In genomic region chr15:80674700-80675099, GRCm38 (mm10) we compare ENCODE assay signal across 28 mouse cellular contexts. TPM values are rescaled to one million over a fixed set of nuclear protein-coding genes. Genes with fewer than 3 reads are reported as not detected.
DNase-seq lines count a peak whose midpoint lies in the region; ATAC-seq and TF ChIP-seq lines count a peak whose summit lies in the region.
"Had no signal": no experiment of that assay in that cellular context is flagged by ENCODE, and none has a peak within 500 bp of the region (broad histone marks: within the 10 kb centered on the region; RNA-seq: fewer than 3 reads in every experiment).

No protein-coding gene starts in this region.

- intact Hi-C loops in heart, postnatal 36 days (cut with DNase I), result no loop called here
- intact Hi-C loops in gastrocnemius, adult 2 months (cut with DNase I), result no loop called here

- H3K4me2 ChIP-seq in kidney, embryonic 15.5 days, result no peak overlapping the region
- H3K4me2 ChIP-seq in kidney, embryonic 14.5 days (replicated peaks; ENCODE audit: low read depth, low read length), result no peak overlapping the region
- 0 out of 2 replicates have a peak overlapping the region, but pooled peaks have one; percentile 14 for H3K4me2 ChIP-seq in liver, embryonic 15.5 days
- 0 out of 2 replicates have a peak overlapping the region, but pooled peaks have one; percentile 13 for H3K4me2 ChIP-seq in liver, postnatal 0 days (ENCODE audit: low read depth, low read length)
- H3K4me2 ChIP-seq: heart, embryonic 12.5 days; hindbrain, embryonic 15.5 days; lung, embryonic 14.5 days; midbrain, embryonic 15.5 days; neural tube, embryonic 15.5 days had no signal

- no peaks in the 10 kb centered on the region for H3K36me3 ChIP-seq in kidney, embryonic 15.5 days
- H3K36me3 ChIP-seq in kidney, embryonic 14.5 days (ENCODE audit: control insufficient read depth, insufficient read depth, low read length), result no peaks in the 10 kb centered on the region
- H3K36me3 ChIP-seq in liver, embryonic 15.5 days (replicated peaks), result no peaks in the 10 kb centered on the region
- no peaks in the 10 kb centered on the region for H3K36me3 ChIP-seq in liver, postnatal 0 days (replicated peaks; ENCODE audit: insufficient read depth, low read length)
- H3K36me3 ChIP-seq: heart, embryonic 12.5 days; hindbrain, embryonic 15.5 days; midbrain, embryonic 10.5 days; midbrain, embryonic 15.5 days; neural tube, embryonic 15.5 days had no signal

- peak overlapping the region; percentile 63 for H3K27ac ChIP-seq in kidney, embryonic 15.5 days
- H3K27ac ChIP-seq in kidney, embryonic 14.5 days (ENCODE audit: low read depth, low read length), result no peak overlapping the region
- H3K27ac ChIP-seq in liver, embryonic 15.5 days (replicated peaks), result peak overlapping the region; percentile 57
- H3K27ac ChIP-seq in liver, postnatal 0 days (ENCODE audit: low read depth), result peak overlapping the region; percentile 51; the same call in 1 of the 2 replicates
- H3K27ac ChIP-seq in gastrocnemius, adult 2 months, result no peak overlapping the region
- H3K27ac ChIP-seq: heart, adult 2 months; hindbrain, embryonic 15.5 days; layer of hippocampus, adult 2 months; midbrain, embryonic 10.5 days; midbrain, embryonic 15.5 days; neural tube, embryonic 15.5 days had no signal

- no peak overlapping the region for H3K4me3 ChIP-seq in kidney, embryonic 15.5 days (replicated peaks)
- no peak overlapping the region for H3K4me3 ChIP-seq in kidney, embryonic 14.5 days (ENCODE audit: low read length)
- no peak overlapping the region for H3K4me3 ChIP-seq in liver, embryonic 15.5 days (replicated peaks)
- H3K4me3 ChIP-seq in liver, postnatal 0 days (ENCODE audit: low read depth, low read length), result no peak overlapping the region
- no peak overlapping the region for H3K4me3 ChIP-seq in gastrocnemius, adult 2 months
- H3K4me3 ChIP-seq: erythroblast, embryonic 14.5 days; heart, adult 2 months; heart, embryonic 12.5 days; hindbrain, embryonic 15.5 days; layer of hippocampus, adult 2 months; midbrain, embryonic 10.5 days; midbrain, embryonic 15.5 days; neural tube, embryonic 15.5 days had no signal

- no peak overlapping the region for H3K9ac ChIP-seq in kidney, embryonic 15.5 days
- no peak overlapping the region for H3K9ac ChIP-seq in kidney, embryonic 14.5 days (ENCODE audit: low read depth, low read length)
- H3K9ac ChIP-seq in liver, embryonic 15.5 days, result no peak overlapping the region
- no peak overlapping the region for H3K9ac ChIP-seq in liver, postnatal 0 days (replicated peaks)
- H3K9ac ChIP-seq: heart, embryonic 12.5 days; hindbrain, embryonic 15.5 days; lung, embryonic 14.5 days; midbrain, embryonic 15.5 days; neural tube, embryonic 15.5 days had no signal

- TF ChIP-seq EP300 in liver, postnatal 0 days (IDR thresholded peaks at IDR 0.05; ENCODE audit: low read depth), result no peak

- TF ChIP-seq CTCF in liver, postnatal 0 days (IDR thresholded peaks at IDR 0.05; ENCODE audit: low read depth), result no peak
- TF ChIP-seq CTCF in gastrocnemius, adult 2 months (IDR thresholded peaks at IDR 0.05), result no peak

- DNase-seq in liver, result no peak
- DNase-seq in liver, postnatal 0 days, result no peak
- no peak for DNase-seq in heart, postnatal 36 days
- no peak for DNase-seq in lung, postnatal 36 days
- DNase-seq in gastrocnemius, adult 2 months, result no peak
- DNase-seq: adrenal gland, postnatal 25 days; cerebellum, adult 11-12 months; cerebellum, postnatal 10 days; heart, adult 2 months; kidney, postnatal 14 days; left cerebral cortex, postnatal 4 days; lung, embryonic 14.5 days; lung, postnatal 14 days; retina, postnatal 1 day; right cerebral cortex, postnatal 25 days had no signal

- WGBS in kidney, embryonic 15.5 days, result 64% methylated on average over 6 of the region's 6 CpGs
- 71% methylated on average over 6 of the region's 6 CpGs for WGBS in kidney, embryonic 14.5 days
- WGBS in liver, embryonic 15.5 days (ENCODE audit: insufficient replicate concordance), result 56% methylated on average over 6 of the region's 6 CpGs
- 48% methylated on average over 6 of the region's 6 CpGs for WGBS in liver, postnatal 0 days (ENCODE audit: insufficient replicate concordance)

- no peak; the same call in 1 of the 2 replicates for ATAC-seq in kidney, embryonic 15.5 days (replicated peaks; ENCODE audit: low FRiP score)
- ATAC-seq in kidney, embryonic 14.5 days (ENCODE audit: low FRiP score, low TSS enrichment), result no peak
- ATAC-seq in liver, embryonic 15.5 days (ENCODE audit: insufficient read depth), result peak; percentile 41
- ATAC-seq in liver, postnatal 0 days, result no peak
- ATAC-seq: forebrain, embryonic 16.5 days; inflammation-experienced regulatory T-cells, adult 6 months; midbrain, embryonic 15.5 days had no signal

- H3K9me3 ChIP-seq in kidney, embryonic 15.5 days (replicated peaks), result no peaks in the 10 kb centered on the region
- H3K9me3 ChIP-seq in kidney, embryonic 14.5 days (ENCODE audit: control insufficient read depth, low read length), result no peaks in the 10 kb centered on the region
- no peaks in the 10 kb centered on the region for H3K9me3 ChIP-seq in liver, embryonic 15.5 days (replicated peaks)
- H3K9me3 ChIP-seq in liver, postnatal 0 days (ENCODE audit: low read length), result no peaks in the 10 kb centered on the region
- H3K9me3 ChIP-seq: heart, embryonic 12.5 days; hindbrain, embryonic 15.5 days; midbrain, embryonic 10.5 days; midbrain, embryonic 15.5 days; neural tube, embryonic 15.5 days had no signal

- H3K4me1 ChIP-seq in kidney, embryonic 15.5 days, result peaks cover 29% of the 10 kb centered on the region
- peaks cover 6% of the 10 kb centered on the region for H3K4me1 ChIP-seq in kidney, embryonic 14.5 days (ENCODE audit: control insufficient read depth, insufficient read depth, low read length)
- peaks cover 27% of the 10 kb centered on the region for H3K4me1 ChIP-seq in liver, embryonic 15.5 days (replicated peaks)
- peaks cover 41% of the 10 kb centered on the region for H3K4me1 ChIP-seq in liver, postnatal 0 days (ENCODE audit: insufficient read depth)

- peaks cover 48% of the 10 kb centered on the region for H3K27me3 ChIP-seq in kidney, embryonic 15.5 days
- H3K27me3 ChIP-seq in kidney, embryonic 14.5 days (ENCODE audit: control insufficient read depth, insufficient read depth, low read length), result peaks cover 27% of the 10 kb centered on the region
- peaks cover 64% of the 10 kb centered on the region for H3K27me3 ChIP-seq in liver, embryonic 15.5 days
- H3K27me3 ChIP-seq in liver, postnatal 0 days (ENCODE audit: insufficient read depth, low read length), result peaks cover 21% of the 10 kb centered on the region

RNA-seq across cellular contexts. Expression of gene Fam83f, which starts 3.1 kb away (rescaled TPM):
- polyA plus RNA-seq in kidney, embryonic 15.5 days (2015; fragmentation: Nextera tagmentation; extraction: Ambion mirVana), result 3.8 and 4.1 TPM in 2 replicates
- polyA plus RNA-seq in kidney, embryonic 14.5 days (2014; fragmentation: Nextera tagmentation; extraction: Ambion mirVana), result 1.4 and 2.9 TPM in 2 replicates
- 3.7 and 5.0 TPM in 2 replicates for polyA plus RNA-seq in liver, embryonic 15.5 days (2015; fragmentation: Nextera tagmentation; extraction: Ambion mirVana)
- polyA plus RNA-seq in liver, postnatal 0 days (2015; fragmentation: Nextera tagmentation; extraction: Ambion mirVana), result 1.8 and 2.3 TPM in 2 replicates
- total RNA-seq in heart, postnatal 36 days (2021), result under 1 TPM in 1 of 2 experiments, not detected in 1; 0.17 TPM
- total RNA-seq in gastrocnemius, adult 2 months (2021), result under 1 TPM in 1 of 2 experiments, not detected in 1; 0.10 TPM
- total RNA-seq: common myeloid progenitor, adult 5-6 weeks; heart, adult 2 months had no signal
- polyA plus RNA-seq: erythroblast, embryonic 14.5 days; forebrain, embryonic 16.5 days; inflammation-experienced regulatory T-cells, adult 6 months had no signal

RNA-seq across cellular contexts. Expression of gene Tnrc6b, which starts 36.4 kb away (rescaled TPM):
- 29.0 and 33.5 TPM in 2 replicates for polyA plus RNA-seq in kidney, embryonic 15.5 days (2015; fragmentation: Nextera tagmentation; extraction: Ambion mirVana)
- 21.9 and 23.2 TPM in 2 replicates for polyA plus RNA-seq in kidney, embryonic 14.5 days (2014; fragmentation: Nextera tagmentation; extraction: Ambion mirVana)
- 18.3 and 20.8 TPM in 2 replicates for polyA plus RNA-seq in liver, embryonic 15.5 days (2015; fragmentation: Nextera tagmentation; extraction: Ambion mirVana)
- polyA plus RNA-seq in liver, postnatal 0 days (2015; fragmentation: Nextera tagmentation; extraction: Ambion mirVana), result 6.3 and 9.6 TPM in 2 replicates
- 10 to 100 TPM; 42.3 to 53.3 TPM for total RNA-seq in heart, postnatal 36 days (2021)
- total RNA-seq in gastrocnemius, adult 2 months (2021), result 10 to 100 TPM; 48.5 to 55.6 TPM

Comparison
In these comparisons a context has a peak if more than half of its experiments do, and no peak if none do; other contexts are left out.
1. H3K27ac ChIP-seq: peak in kidney, embryonic 15.5 days (single experiment), liver, embryonic 15.5 days (single experiment) and liver, postnatal 0 days (single experiment); none in kidney, embryonic 14.5 days (single experiment) and gastrocnemius, adult 2 months (single experiment).
2. H3K4me2 ChIP-seq: peak in liver, embryonic 15.5 days (single experiment) and liver, postnatal 0 days (single experiment); none in kidney, embryonic 15.5 days (single experiment) and kidney, embryonic 14.5 days (single experiment).